Mouse (Mus musculus) liver, adult 2 months (tissue): Measurements from ENCODE around the gene Rad51b.

Experiments used
- CTCF ChIP-seq: fragments of 200-500 bp; IDR thresholded peaks from 2 replicates; pipeline ENCODE4 v1.5.1; 2011; ENCODE audit warnings: low read depth, low read length, control low read depth
- POLR2A ChIP-seq: fragments of 200-500 bp; IDR thresholded peaks from 2 replicates; pipeline ENCODE4 v1.6.1; 2011; ENCODE audit warnings: low read length, control low read depth; ENCODE audit not compliant: insufficient read depth; ENCODE audit errors: extremely low read depth

GRCm38 (mm10) chr12:79447039-79447438, 150.0 kb downstream of the Rad51b start:
- no peak for TF ChIP-seq CTCF
- no peak for TF ChIP-seq POLR2A
